ENCODE assay signal across 30 mouse cellular contexts in the genomic region with DNA sequence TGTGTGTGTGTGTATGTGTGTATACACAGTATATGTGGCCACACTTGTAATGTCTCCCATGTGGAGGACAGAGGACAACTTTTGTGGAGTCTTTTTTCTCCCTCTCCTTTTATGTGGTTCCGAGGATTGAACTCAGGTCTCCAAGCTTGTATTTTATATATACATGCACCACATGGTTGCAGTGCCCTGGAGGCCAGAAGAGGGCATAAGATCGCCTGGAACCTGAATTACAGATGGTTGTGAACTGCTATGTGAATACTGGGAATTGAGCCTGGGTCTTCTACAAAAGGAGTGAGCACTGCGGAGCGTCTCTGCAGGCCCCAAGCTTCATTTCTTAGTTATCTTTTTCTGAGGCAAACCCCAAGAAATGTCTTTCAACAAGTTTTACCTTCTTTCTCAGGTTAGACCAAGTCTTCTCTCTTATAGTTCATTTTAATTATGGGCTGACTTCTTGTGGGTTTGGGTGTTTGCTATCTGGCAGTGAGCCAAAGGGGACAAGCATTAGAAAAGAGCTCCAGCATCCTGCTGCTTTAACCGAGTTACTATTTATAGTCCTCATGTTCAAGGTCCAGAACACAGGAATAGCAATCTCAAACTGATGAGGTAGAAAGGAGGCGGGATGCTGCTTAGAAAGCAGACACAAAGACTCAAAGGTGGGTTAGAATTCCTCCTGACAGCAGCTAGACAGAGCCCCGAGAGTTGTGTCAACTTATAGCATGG. TPM values are rescaled to one million over a fixed set of nuclear protein-coding genes. Genes with fewer than 3 reads are reported as not detected.
DNase-seq lines count a peak whose midpoint lies in the region; ATAC-seq and TF ChIP-seq lines count a peak whose summit lies in the region.
"Had no signal": no experiment of that assay in that cellular context is flagged by ENCODE, and none has a peak within 500 bp of the region (broad histone marks: within the 10 kb centered on the region; RNA-seq: fewer than 3 reads in every experiment).

No protein-coding gene starts in this region.

- no peak for DNase-seq in cerebellum, adult 2 months
- DNase-seq in cerebellum, adult 9-10 months, result no peak
- peak; percentile 11 to 31 for DNase-seq in kidney, adult 8-10 months
- no peak for DNase-seq in lung, postnatal 0 days (ENCODE audit: low spot score)
- DNase-seq in lung, adult 18-20 months, result no peak
- DNase-seq in kidney, postnatal 25 days, result peak; percentile 24 to 49
- DNase-seq: adrenal gland, adult 8-10 months; cerebellum, adult 11-12 months; gastrocnemius, postnatal 25 days; heart, postnatal 36 days; layer of hippocampus, adult 9-11 months; retina, postnatal 1 day; thymus, adult 18-20 months; thymus, postnatal 36 days had no signal

- no peak for TF ChIP-seq POLR2A in cerebellum, adult 2 months (IDR thresholded peaks at IDR 0.05; ENCODE audit: borderline replicate concordance, insufficient read depth, low read length)

- H3K4me1 ChIP-seq in cerebellum, adult 2 months (ENCODE audit: control insufficient read depth, insufficient read depth, low read length), result peaks cover 4% of the 10 kb centered on the region; the same call in 1 of the 2 replicates
- H3K4me1 ChIP-seq in kidney, embryonic 14.5 days (ENCODE audit: control insufficient read depth, insufficient read depth, low read length), result no peaks in the 10 kb centered on the region
- no peaks in the 10 kb centered on the region for H3K4me1 ChIP-seq in lung, postnatal 0 days (ENCODE audit: insufficient read depth, low read depth, low read length)
- H3K4me1 ChIP-seq: embryonic facial prominence, embryonic 15.5 days; forebrain, embryonic 15.5 days; liver, embryonic 12.5 days; lung, embryonic 15.5 days; neural tube, embryonic 13.5 days had no signal

- no peaks in the 10 kb centered on the region for H3K36me3 ChIP-seq in kidney, embryonic 14.5 days (ENCODE audit: control insufficient read depth, insufficient read depth, low read length)
- no peaks in the 10 kb centered on the region for H3K36me3 ChIP-seq in lung, postnatal 0 days (ENCODE audit: insufficient read depth, low read length)
- H3K36me3 ChIP-seq: embryonic facial prominence, embryonic 15.5 days; forebrain, embryonic 15.5 days; G1E; heart, embryonic 15.5 days; limb, embryonic 13.5 days; liver, embryonic 12.5 days; lung, embryonic 15.5 days; neural tube, embryonic 13.5 days had no signal

- H3K27me3 ChIP-seq in cerebellum, adult 2 months (ENCODE audit: control insufficient read depth, insufficient read depth, low read length), result no peaks in the 10 kb centered on the region
- no peaks in the 10 kb centered on the region for H3K27me3 ChIP-seq in kidney, embryonic 14.5 days (ENCODE audit: control insufficient read depth, insufficient read depth, low read length)
- no peaks in the 10 kb centered on the region for H3K27me3 ChIP-seq in lung, postnatal 0 days (replicated peaks; ENCODE audit: insufficient read depth, low read length)
- H3K27me3 ChIP-seq: embryonic facial prominence, embryonic 15.5 days; forebrain, embryonic 15.5 days; heart, embryonic 15.5 days; limb, embryonic 13.5 days; lung, embryonic 15.5 days; neural tube, embryonic 13.5 days had no signal

- no peak overlapping the region for H3K4me2 ChIP-seq in kidney, embryonic 14.5 days (replicated peaks; ENCODE audit: low read depth, low read length)
- H3K4me2 ChIP-seq in lung, postnatal 0 days (replicated peaks; ENCODE audit: low read depth, low read length), result no peak overlapping the region
- H3K4me2 ChIP-seq: embryonic facial prominence, embryonic 15.5 days; forebrain, embryonic 15.5 days; heart, embryonic 15.5 days; hindbrain, embryonic 14.5 days; limb, embryonic 13.5 days; liver, embryonic 12.5 days; lung, embryonic 15.5 days; neural tube, embryonic 13.5 days had no signal

- H3K9ac ChIP-seq in kidney, embryonic 14.5 days (ENCODE audit: low read depth, low read length), result no peak overlapping the region
- no peak overlapping the region for H3K9ac ChIP-seq in lung, postnatal 0 days (replicated peaks; ENCODE audit: low read depth)
- H3K9ac ChIP-seq: embryonic facial prominence, embryonic 15.5 days; forebrain, embryonic 15.5 days; heart, embryonic 15.5 days; hindbrain, embryonic 14.5 days; limb, embryonic 13.5 days; liver, embryonic 12.5 days; lung, embryonic 15.5 days; neural tube, embryonic 13.5 days had no signal

- WGBS in cerebellum, adult 2 months, result 35% methylated on average over 7 of the region's 7 CpGs
- WGBS in kidney, embryonic 14.5 days, result 66% methylated on average over 7 of the region's 7 CpGs
- 63% methylated on average over 7 of the region's 7 CpGs for WGBS in lung, postnatal 0 days

- no peak for TF ChIP-seq EP300 in lung, postnatal 0 days (IDR thresholded peaks at IDR 0.05)

- ATAC-seq in kidney, embryonic 14.5 days (ENCODE audit: low FRiP score, low TSS enrichment), result no peak
- ATAC-seq in lung, postnatal 0 days, result no peak
- no peak for ATAC-seq in erythroblast, adult 5-6 weeks (replicated peaks; ENCODE audit: low FRiP score, poor library complexity, severe bottlenecking)
- ATAC-seq: activated CD4-positive, CD25-positive, alpha-beta regulatory T cell, adult 4 months; forebrain, embryonic 15.5 days; liver, embryonic 12.5 days; midbrain, embryonic 16.5 days had no signal

- no peaks in the 10 kb centered on the region for H3K9me3 ChIP-seq in kidney, embryonic 14.5 days (ENCODE audit: control insufficient read depth, low read length)
- H3K9me3 ChIP-seq in lung, postnatal 0 days (ENCODE audit: low read length), result no peaks in the 10 kb centered on the region
- H3K9me3 ChIP-seq: embryonic facial prominence, embryonic 15.5 days; forebrain, embryonic 15.5 days; G1E; heart, embryonic 15.5 days; limb, embryonic 13.5 days; liver, embryonic 12.5 days; lung, embryonic 15.5 days; neural tube, embryonic 13.5 days had no signal

- no peak overlapping the region for H3K27ac ChIP-seq in cerebellum, adult 2 months (ENCODE audit: insufficient read depth, low read length)
- no peak overlapping the region for H3K27ac ChIP-seq in kidney, embryonic 14.5 days (ENCODE audit: low read depth, low read length)
- no peak overlapping the region for H3K27ac ChIP-seq in lung, postnatal 0 days (ENCODE audit: low read length)
- H3K27ac ChIP-seq: embryonic facial prominence, embryonic 15.5 days; forebrain, embryonic 15.5 days; heart, embryonic 15.5 days; hindbrain, embryonic 14.5 days; limb, embryonic 13.5 days; liver, embryonic 12.5 days; lung, embryonic 15.5 days; macrophage; neural tube, embryonic 13.5 days had no signal

- no peak overlapping the region for H3K4me3 ChIP-seq in cerebellum, adult 2 months (replicated peaks; ENCODE audit: insufficient read depth, low read depth, low read length)
- H3K4me3 ChIP-seq in kidney, embryonic 14.5 days (ENCODE audit: low read length), result no peak overlapping the region
- no peak overlapping the region for H3K4me3 ChIP-seq in lung, postnatal 0 days (ENCODE audit: low read depth, low read length)
- H3K4me3 ChIP-seq: embryonic facial prominence, embryonic 15.5 days; forebrain, embryonic 15.5 days; heart, embryonic 15.5 days; limb, embryonic 13.5 days; liver, embryonic 12.5 days; lung, embryonic 15.5 days; myocyte; neural tube, embryonic 13.5 days had no signal

- peak; percentile 14; the same call in 1 of the 2 replicates for TF ChIP-seq CTCF in cerebellum, adult 2 months (IDR thresholded peaks at IDR 0.05; ENCODE audit: borderline replicate concordance, insufficient read depth, low read depth, low read length)
- peak; percentile 4; the same call in 1 of the 2 replicates for TF ChIP-seq CTCF in lung, postnatal 0 days (IDR thresholded peaks at IDR 0.05)

RNA-seq across cellular contexts. Expression of gene Ccdc30, which starts 33.7 kb away (rescaled TPM):
- 8.8 and 9.7 TPM in 2 replicates for polyA plus RNA-seq in cerebellum, adult 2 months (2012; rRNA removed)
- 8.7 and 9.2 TPM in 2 replicates for polyA plus RNA-seq in kidney, embryonic 14.5 days (2014; fragmentation: Nextera tagmentation; extraction: Ambion mirVana)
- 7.3 and 7.8 TPM in 2 replicates for polyA plus RNA-seq in lung, postnatal 0 days (2015; fragmentation: Nextera tagmentation; extraction: Ambion mirVana)
- total RNA-seq in erythroblast, adult 5-6 weeks (2015; ENCODE audit: low replicate concordance), result not detected in 2 replicates
- total RNA-seq in erythroblast, adult 5-6 weeks (2017; ENCODE audit: low replicate concordance), result not detected in 2 replicates
- polyA plus RNA-seq: G1E, macrophage had no signal

RNA-seq across cellular contexts. Expression of gene Ppcs, which starts 40.6 kb away (rescaled TPM):
- 14.1 and 16.1 TPM in 2 replicates for polyA plus RNA-seq in cerebellum, adult 2 months (2012; rRNA removed)
- 48.9 and 51.5 TPM in 2 replicates for polyA plus RNA-seq in kidney, embryonic 14.5 days (2014; fragmentation: Nextera tagmentation; extraction: Ambion mirVana)
- 28.4 and 30.5 TPM in 2 replicates for polyA plus RNA-seq in lung, postnatal 0 days (2015; fragmentation: Nextera tagmentation; extraction: Ambion mirVana)
- total RNA-seq in erythroblast, adult 5-6 weeks (2015; ENCODE audit: low replicate concordance), result 4.2 and 8.1 TPM in 2 replicates
- 2.3 and 7.2 TPM in 2 replicates for total RNA-seq in erythroblast, adult 5-6 weeks (2017; ENCODE audit: low replicate concordance)

RNA-seq across cellular contexts. Expression of gene Zmynd12, which starts 41.0 kb away (rescaled TPM):
- 0.64 and 0.81 TPM in 2 replicates for polyA plus RNA-seq in cerebellum, adult 2 months (2012; rRNA removed)
- 0.53 and 0.86 TPM in 2 replicates for polyA plus RNA-seq in kidney, embryonic 14.5 days (2014; fragmentation: Nextera tagmentation; extraction: Ambion mirVana)
- polyA plus RNA-seq in lung, postnatal 0 days (2015; fragmentation: Nextera tagmentation; extraction: Ambion mirVana), result 2.9 and 3.3 TPM in 2 replicates
- total RNA-seq in erythroblast, adult 5-6 weeks (2015; ENCODE audit: low replicate concordance), result 2.9 TPM in 1 of 2 replicates, not detected in the other
- total RNA-seq in erythroblast, adult 5-6 weeks (2017; ENCODE audit: low replicate concordance), result 0.43 TPM in 1 of 2 replicates, not detected in the other
- total RNA-seq: gastrocnemius, postnatal 25 days; heart, adult 8-10 months; heart, postnatal 36 days had no signal
- polyA plus RNA-seq: activated CD4-positive, CD25-positive, alpha-beta regulatory T cell, adult 4 months; macrophage had no signal

Comparison
In these comparisons a context has a peak if more than half of its experiments do, and no peak if none do; other contexts are left out.
1. DNase-seq: peak in kidney, adult 8-10 months (2 of 2) and kidney, postnatal 25 days (2 of 2); none in cerebellum, adult 2 months (0 of 2), cerebellum, adult 9-10 months (single experiment), lung, postnatal 0 days (single experiment) and lung, adult 18-20 months (0 of 2).